Mouse (Mus musculus) C2C12 (cell line): ENCODE data around the gene Ing2. TPM values are rescaled to one million over a fixed set of nuclear protein-coding genes. Genes with fewer than 3 reads are reported as not detected.
A peak's percentile ranks its signal among the peaks of the same experiment; 100 is the strongest.

Experiments
- H3K27me3 ChIP-seq: one replicate; pipeline ENCODE4 v1.6.1; 2011; ENCODE audit not compliant: control insufficient read depth, insufficient read depth, insufficient read length
- H3K36me3 ChIP-seq: one replicate; pipeline ENCODE4 v1.6.1; 2011; ENCODE audit not compliant: control insufficient read depth, insufficient read depth
- H3K4me3 ChIP-seq: one replicate; pipeline ENCODE4 v1.5.1; 2011; ENCODE audit warnings: mild to moderate bottlenecking, control low read depth; ENCODE audit not compliant: poor library complexity, insufficient read depth, severe bottlenecking
- H3K79me2 ChIP-seq: one replicate; pipeline ENCODE4 v1.6.1; 2011; ENCODE audit not compliant: control insufficient read depth, insufficient read depth
- H3K79me3 ChIP-seq: one replicate; pipeline ENCODE4 v1.6.1; 2011; ENCODE audit warnings: low read depth, control low read depth
- H3ac ChIP-seq: one replicate; pipeline ENCODE3; 2011; ENCODE audit warnings: low read depth; ENCODE audit not compliant: control insufficient read depth, insufficient read length
- CEBPB ChIP-seq: IDR thresholded peaks from one replicate; pipeline ENCODE4 v1.6.1; 2011; ENCODE audit warnings: low read depth, mild to moderate bottlenecking, control low read depth, moderate library complexity
- CTCF ChIP-seq: IDR thresholded peaks from one replicate; pipeline ENCODE4 v1.5.1; 2011; ENCODE audit not compliant: control insufficient read depth, insufficient read depth, insufficient read length
- FOSL1 ChIP-seq: IDR thresholded peaks from one replicate; pipeline ENCODE4 v1.8.0; 2011; ENCODE audit warnings: mild to moderate bottlenecking, low read length; ENCODE audit not compliant: poor library complexity, insufficient read depth, severe bottlenecking
- MAX ChIP-seq: IDR thresholded peaks from one replicate; pipeline ENCODE4 v1.6.1; 2011; ENCODE audit warnings: mild to moderate bottlenecking, control low read depth
- MYOD1 ChIP-seq: IDR thresholded peaks from one replicate; pipeline ENCODE4 v1.6.1; 2011; ENCODE audit warnings: low read depth; ENCODE audit not compliant: control insufficient read depth, insufficient read length
- MYOG ChIP-seq: IDR thresholded peaks from one replicate; pipeline ENCODE4 v1.6.1; 2011; ENCODE audit not compliant: control insufficient read depth, insufficient read length; ENCODE audit errors: extremely low read depth
- USF1 ChIP-seq: IDR thresholded peaks from one replicate; pipeline ENCODE4 v1.6.1; 2011; ENCODE audit warnings: low read depth, mild to moderate bottlenecking, control low read depth, moderate library complexity
- polyA plus RNA-seq: library from polyadenylated mRNA; unstranded; fragments of >200 nt; fragmentation: generic; extraction: Trizol; gene quantifications from one replicate; pipeline ENCODE4 v1.2.1, GENCODE M21; 2012; ENCODE audit warnings: missing spikeins

Gene Ing2
- polyA plus RNA-seq, 1 experiment = 8.3 TPM

- TF ChIP-seq FOSL1 (no peak), MYOD1 (no peak), MYOG (no peak)
- peak overlapping the region; percentile 62 for H3ac ChIP-seq
- peak overlapping the region; percentile 84 for H3K4me3 ChIP-seq
- H3K27me3 ChIP-seq = no peaks in the 10 kb centered on the region
- H3K36me3 ChIP-seq = peaks cover 8% of the 10 kb centered on the region
- peaks cover 44% of the 10 kb centered on the region for H3K79me3 ChIP-seq
- peaks cover 71% of the 10 kb centered on the region for H3K79me2 ChIP-seq
Measured at GRCm38 (mm10) chr8:47673317-47674139, 1.8 kb downstream of the Ing2 start.

- TF ChIP-seq CEBPB (no peak), CTCF (no peak), USF1 (no peak)
- Histone ChIP-seq H3ac (no peak overlapping the region), H3K79me3 (peaks cover 4% of the 10 kb centered on the region)
Measured at GRCm38 (mm10) chr8:47664231-47664785, 11.0 kb downstream of the Ing2 start.

GRCm38 (mm10) chr8:47663201-47663600 lies 12.2 kb downstream of the Ing2 start:
- Histone ChIP-seq H3K79me2 (peaks cover 7% of the 10 kb centered on the region), H3ac (no peak overlapping the region), H3K27me3 (no peaks in the 10 kb centered on the region), H3K79me3 (no peaks in the 10 kb centered on the region), H3K36me3 (peaks cover 20% of the 10 kb centered on the region), H3K4me3 (no peak overlapping the region)
- no peak for TF ChIP-seq MAX
- TF ChIP-seq MYOD1 = no peak
- TF ChIP-seq FOSL1 = no peak
- no peak for TF ChIP-seq CTCF
- no peak for TF ChIP-seq MYOG
- no peak for TF ChIP-seq CEBPB
- no peak for TF ChIP-seq USF1

More at GRCm38 (mm10) chr8:47664231-47664785, 11.0 kb downstream of the Ing2 start:
- H3K36me3 ChIP-seq = peaks cover 29% of the 10 kb centered on the region
- no peak overlapping the region for H3K4me3 ChIP-seq
- H3K27me3 ChIP-seq = no peaks in the 10 kb centered on the region
- H3K79me2 ChIP-seq = peaks cover 10% of the 10 kb centered on the region

- Histone ChIP-seq H3K27me3 (no peaks in the 10 kb centered on the region), H3K36me3 (peaks cover 16% of the 10 kb centered on the region), H3K4me3 (no peak overlapping the region), H3ac (no peak overlapping the region), H3K79me2 (peaks cover 7% of the 10 kb centered on the region), H3K79me3 (no peaks in the 10 kb centered on the region)
- TF ChIP-seq MAX (no peak), MYOG (no peak), USF1 (no peak), CEBPB (no peak), FOSL1 (no peak)
Measured at GRCm38 (mm10) chr8:47662716-47663115, 12.6 kb downstream of the Ing2 start.

GRCm38 (mm10) chr8:47660394-47660793 lies 15.0 kb downstream of the Ing2 start:
- no peak overlapping the region for H3K4me3 ChIP-seq
- H3K79me3 ChIP-seq = no peaks in the 10 kb centered on the region
- H3ac ChIP-seq = no peak overlapping the region
- no peaks in the 10 kb centered on the region for H3K27me3 ChIP-seq
- peaks cover 2% of the 10 kb centered on the region for H3K36me3 ChIP-seq
- TF ChIP-seq MAX (no peak), USF1 (no peak), FOSL1 (no peak)
- no peaks in the 10 kb centered on the region for H3K79me2 ChIP-seq

- TF ChIP-seq CEBPB (no peak), MYOG (no peak), MAX (no peak), MYOD1 (no peak), CTCF (no peak), FOSL1 (no peak), USF1 (no peak)
- Histone ChIP-seq H3K79me3 (no peaks in the 10 kb centered on the region), H3K27me3 (no peaks in the 10 kb centered on the region), H3K36me3 (no peaks in the 10 kb centered on the region), H3K79me2 (no peaks in the 10 kb centered on the region), H3K4me3 (no peak overlapping the region), H3ac (no peak overlapping the region)
Measured at GRCm38 (mm10) chr8:47659463-47659862, 15.9 kb downstream of the Ing2 start.
